Mouse (Mus musculus) hindbrain, embryonic 12.5 days (tissue): ENCODE measurements at regions not wholly inside any gene's neighbourhood (a gene's known extent, or its start where the extent isn't known, plus 50 kb on each side); places are given as distances from the start of the nearest gene placed in this dataset.
A peak's percentile ranks its signal among the peaks of the same experiment; 100 is the strongest.
"Not testable (repeated sequence)": the region's sequence is repeated elsewhere in the genome, so short reads cannot be mapped to it uniquely, and the experiment has no call there.

Source experiments
- ATAC-seq: fragments of 200-750 bp; cut with Nextera tagmentation; 2 replicates; pipeline ENCODE4 v1.8.0; 2017; ENCODE audit warnings: moderate TSS enrichment; ENCODE audit not compliant: low FRiP score
- H3K27ac ChIP-seq: fragments of 300-500 bp; sonication (generic); 2 replicates; pipeline ENCODE4 v1.5.1; 2016; ENCODE audit warnings: mild to moderate bottlenecking
- H3K27me3 ChIP-seq: fragments of 300-500 bp; sonication (generic); 2 replicates; pipeline ENCODE4 v1.6.1; 2016; ENCODE audit warnings: mild to moderate bottlenecking
- H3K36me3 ChIP-seq: fragments of 300-500 bp; sonication (generic); 2 replicates; pipeline ENCODE4 v1.6.1; 2016; ENCODE audit warnings: mild to moderate bottlenecking
- H3K4me1 ChIP-seq: fragments of 300-500 bp; sonication (generic); 2 replicates; pipeline ENCODE4 v1.6.1; 2016
- H3K4me2 ChIP-seq: fragments of 300-500 bp; sonication (generic); replicated peaks from 2 replicates; pipeline ENCODE4 v1.6.1; 2016; ENCODE audit warnings: mild to moderate bottlenecking
- H3K4me3 ChIP-seq: fragments of 300-500 bp; sonication (generic); 2 replicates; pipeline ENCODE4 v1.5.1; 2016; ENCODE audit warnings: mild to moderate bottlenecking
- H3K9ac ChIP-seq: fragments of 300-500 bp; sonication (generic); 2 replicates; pipeline ENCODE4 v1.6.1; 2016; ENCODE audit warnings: mild to moderate bottlenecking, moderate library complexity
- H3K9me3 ChIP-seq: fragments of 300-500 bp; sonication (generic); replicated peaks from 2 replicates; pipeline ENCODE4 v1.6.1; 2016; ENCODE audit warnings: mild to moderate bottlenecking
- WGBS: fragments of 180-500 bp; shearing (Covaris S2); methylation state at CpG from one replicate; pipeline ENCODE4 v1.1.7; 2016; 5-methylcytosine and 5-hydroxymethylcytosine counted together

DNA sequence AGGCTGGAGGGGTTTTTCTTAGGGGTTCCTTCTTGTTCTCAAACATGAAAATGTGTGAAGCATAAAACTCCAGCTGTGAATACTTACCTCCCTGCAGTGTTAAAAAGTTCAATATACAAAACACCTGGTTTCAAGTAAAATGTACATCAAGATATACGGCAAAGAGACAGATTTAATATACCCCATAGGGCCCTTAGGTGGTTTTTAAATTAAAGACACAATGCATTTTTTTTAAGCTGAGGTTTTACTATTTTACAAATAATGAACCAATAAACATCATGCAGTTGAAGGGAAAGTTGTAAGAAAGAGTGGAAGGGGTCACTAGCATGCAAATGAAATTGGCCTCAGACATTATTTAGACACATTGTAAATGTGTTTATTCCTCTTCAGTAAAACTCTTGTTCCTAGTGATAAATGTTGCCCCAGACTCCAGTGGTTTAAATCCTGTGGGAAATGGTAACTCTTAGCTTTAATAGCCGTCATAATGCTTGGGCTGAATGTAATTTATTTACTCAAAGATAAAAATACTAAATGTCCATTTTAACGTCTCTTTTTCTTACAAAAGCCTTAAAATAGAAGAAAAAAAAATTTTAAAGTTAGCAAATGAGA is 1337.9 kb downstream of the Efnb2 start:
- peak overlapping the region; percentile 18; the same call in 1 of the 2 replicates for H3K27ac ChIP-seq
- no peak for ATAC-seq
- 42% methylated on average over 3 of the region's 3 CpGs for WGBS

DNA sequence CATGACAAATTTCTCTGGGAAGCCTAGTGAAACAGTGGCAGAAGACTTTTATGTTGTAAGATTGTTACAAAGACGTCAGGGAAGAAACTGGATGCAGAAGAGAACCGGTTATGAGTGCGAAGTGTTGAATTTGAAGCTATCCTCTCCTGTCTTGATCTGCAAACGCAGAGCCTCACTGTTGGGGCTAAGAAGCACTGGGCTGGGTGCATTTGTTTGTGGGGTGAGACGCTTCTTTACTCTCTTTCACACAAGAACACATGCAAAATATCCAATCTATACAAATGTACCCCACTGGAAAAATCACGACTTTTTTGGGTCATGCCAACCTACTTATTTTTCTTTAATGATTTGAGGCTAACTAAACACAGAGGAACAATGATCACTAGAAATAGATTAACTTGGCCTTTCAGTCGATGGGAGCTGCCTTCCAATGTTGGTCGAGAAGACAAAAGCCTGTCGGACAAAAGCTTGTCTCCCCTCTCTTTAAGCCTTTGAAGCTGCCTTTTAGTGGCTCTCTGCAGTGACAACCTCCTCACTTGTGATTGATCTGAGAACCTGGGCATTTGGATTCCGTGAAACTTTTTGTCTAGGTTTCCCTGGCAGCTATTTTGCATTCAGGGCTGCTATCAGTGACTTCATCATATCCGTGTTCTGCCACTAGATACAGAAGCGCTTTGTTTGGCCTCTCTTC is 1338.5 kb downstream of the Efnb2 start:
- Histone ChIP-seq H3K27ac (peak overlapping the region; percentile 66), H3K4me3 (no peak overlapping the region), H3K9me3 (no peaks in the 10 kb centered on the region), H3K36me3 (no peaks in the 10 kb centered on the region), H3K27me3 (no peaks in the 10 kb centered on the region), H3K4me2 (no peak overlapping the region), H3K9ac (no peak overlapping the region), H3K4me1 (peaks cover 3% of the 10 kb centered on the region; the same call in 1 of the 2 replicates)
- WGBS: 23% methylated on average over 12 of the region's 12 CpGs
- ATAC-seq: peak; percentile 73

More for the DNA sequence above, 1337.9 kb downstream of the Efnb2 start:
- H3K9me3 ChIP-seq: no peaks in the 10 kb centered on the region
- peaks cover 3% of the 10 kb centered on the region; the same call in 1 of the 2 replicates for H3K4me1 ChIP-seq
- no peak overlapping the region for H3K4me3 ChIP-seq
- H3K27me3 ChIP-seq: no peaks in the 10 kb centered on the region
- no peak overlapping the region for H3K4me2 ChIP-seq
- H3K9ac ChIP-seq: no peak overlapping the region
- no peaks in the 10 kb centered on the region for H3K36me3 ChIP-seq

- H3K9me3 ChIP-seq: no peaks in the 10 kb centered on the region
- no peak overlapping the region for H3K4me2 ChIP-seq
- ATAC-seq: no peak
- 82% methylated on average over 4 of the region's 4 CpGs for WGBS
- no peak overlapping the region for H3K4me3 ChIP-seq
- no peaks in the 10 kb centered on the region for H3K4me1 ChIP-seq
- H3K27ac ChIP-seq: no peak overlapping the region
- H3K36me3 ChIP-seq: no peaks in the 10 kb centered on the region
- no peaks in the 10 kb centered on the region for H3K27me3 ChIP-seq
- H3K9ac ChIP-seq: no peak overlapping the region
These were observed 1344.2 kb downstream of the Efnb2 start for GRCm38 (mm10) chr8:7316806-7317355.

DNA sequence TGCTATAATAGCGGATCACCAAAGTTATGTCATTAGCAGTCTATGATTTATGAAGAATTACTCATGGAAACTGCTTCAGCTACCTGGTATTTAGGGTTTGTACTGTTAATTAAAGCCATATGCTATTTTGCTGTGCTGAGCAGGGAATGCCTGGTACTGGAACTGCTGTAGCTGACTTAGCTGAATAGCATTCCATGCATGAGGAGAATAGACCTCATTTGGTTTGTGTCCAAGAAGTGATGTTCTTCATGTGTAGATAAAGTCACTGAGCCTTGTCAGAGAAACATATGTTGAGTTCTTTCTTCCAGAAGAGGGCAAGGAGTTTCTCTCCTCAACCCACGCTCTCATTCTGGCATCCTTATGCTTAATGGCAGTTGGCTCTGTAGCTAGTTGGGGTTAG is 1351.8 kb downstream of the Efnb2 start:
- H3K9me3 ChIP-seq: no peaks in the 10 kb centered on the region
- H3K27ac ChIP-seq: no peak overlapping the region
- no peaks in the 10 kb centered on the region for H3K27me3 ChIP-seq
- H3K4me1 ChIP-seq: no peaks in the 10 kb centered on the region
- 90% methylated on average over 2 of the region's 2 CpGs for WGBS
- ATAC-seq: no peak
- no peaks in the 10 kb centered on the region for H3K36me3 ChIP-seq
- H3K4me2 ChIP-seq: no peak overlapping the region
- no peak overlapping the region for H3K9ac ChIP-seq
- no peak overlapping the region for H3K4me3 ChIP-seq

DNA sequence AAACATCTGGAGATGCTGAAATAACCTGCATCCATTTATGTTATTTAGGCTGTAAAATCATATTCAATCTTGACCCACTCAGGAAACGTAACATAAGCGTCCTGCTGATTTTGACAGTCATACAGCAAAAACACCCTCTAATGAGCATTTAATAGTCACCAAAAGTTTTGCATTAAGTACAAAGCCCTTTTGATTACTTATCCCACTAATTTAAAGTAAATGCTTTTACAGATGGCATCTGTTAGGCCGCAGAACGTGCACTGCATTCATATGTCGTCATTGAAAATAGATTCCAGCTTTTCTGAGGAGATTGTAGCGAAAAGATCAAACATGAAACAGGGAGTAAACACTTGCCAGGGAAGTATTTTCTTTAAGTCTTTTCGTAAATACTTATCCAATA is 1371.7 kb downstream of the Efnb2 start:
- no peak overlapping the region for H3K4me3 ChIP-seq
- WGBS: 68% methylated on average over 7 of the region's 7 CpGs
- no peak for ATAC-seq

DNA sequence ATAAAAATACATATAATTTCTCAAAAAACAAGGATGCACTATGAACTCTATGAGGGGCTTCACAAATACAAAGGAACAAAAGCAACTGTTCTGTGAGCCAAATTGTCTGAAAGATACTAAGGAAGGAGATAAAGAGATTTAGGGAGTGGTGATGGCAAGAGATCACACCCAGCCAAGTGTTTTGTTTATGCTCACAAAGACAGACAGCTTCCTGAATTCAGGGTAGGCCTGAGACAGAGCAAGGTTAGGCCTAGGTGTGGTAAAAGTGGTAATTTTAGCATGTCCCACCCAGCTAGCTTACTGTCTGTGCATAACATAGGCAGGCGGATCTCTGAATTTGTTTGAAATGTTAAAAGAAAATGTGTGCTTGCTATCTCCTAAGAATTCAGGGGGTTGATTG is 1374.5 kb downstream of the Efnb2 start:
- no peak overlapping the region for H3K27ac ChIP-seq
- no peaks in the 10 kb centered on the region for H3K27me3 ChIP-seq
- H3K4me1 ChIP-seq: no peaks in the 10 kb centered on the region
- H3K36me3 ChIP-seq: no peaks in the 10 kb centered on the region
- no peak overlapping the region for H3K4me2 ChIP-seq
- no peak overlapping the region for H3K9ac ChIP-seq
- H3K4me3 ChIP-seq: no peak overlapping the region
- 93% methylated on average over 1 of the region's 1 CpGs for WGBS
- H3K9me3 ChIP-seq: no peaks in the 10 kb centered on the region
- ATAC-seq: no peak

More for the DNA sequence above, 1371.7 kb downstream of the Efnb2 start:
- Histone ChIP-seq H3K9ac (no peak overlapping the region), H3K27me3 (no peaks in the 10 kb centered on the region), H3K4me2 (no peak overlapping the region), H3K4me1 (no peaks in the 10 kb centered on the region), H3K36me3 (no peaks in the 10 kb centered on the region), H3K9me3 (no peaks in the 10 kb centered on the region), H3K27ac (no peak overlapping the region)

GRCm38 (mm10) chr8:7267406-7267805 is 1393.6 kb downstream of the Efnb2 start:
- H3K4me1 ChIP-seq: no peaks in the 10 kb centered on the region
- no peak overlapping the region for H3K9ac ChIP-seq
- H3K27me3 ChIP-seq: no peaks in the 10 kb centered on the region
- no peaks in the 10 kb centered on the region for H3K36me3 ChIP-seq
- H3K4me3 ChIP-seq: no peak overlapping the region
- H3K9me3 ChIP-seq: no peaks in the 10 kb centered on the region
- no peak overlapping the region for H3K4me2 ChIP-seq
- ATAC-seq: no peak
- H3K27ac ChIP-seq: no peak overlapping the region
- 66% methylated on average over 3 of the region's 3 CpGs for WGBS

GRCm38 (mm10) chr8:7254336-7254735 is 1406.7 kb downstream of the Efnb2 start:
- WGBS: 90% methylated on average over 9 of the region's 9 CpGs
- not testable (repeated sequence) for ATAC-seq, H3K9ac ChIP-seq

GRCm38 (mm10) chr8:7240321-7240720 is 1420.7 kb downstream of the Efnb2 start:
- H3K9me3 ChIP-seq: no peaks in the 10 kb centered on the region
- no peak overlapping the region for H3K27ac ChIP-seq
- ATAC-seq: no peak
- 93% methylated on average over 1 of the region's 1 CpGs for WGBS
- H3K36me3 ChIP-seq: no peaks in the 10 kb centered on the region
- no peak overlapping the region for H3K4me3 ChIP-seq
- no peak overlapping the region for H3K4me2 ChIP-seq
- no peaks in the 10 kb centered on the region for H3K27me3 ChIP-seq
- H3K4me1 ChIP-seq: no peaks in the 10 kb centered on the region
- H3K9ac ChIP-seq: no peak overlapping the region

More at GRCm38 (mm10) chr8:7254336-7254735, 1406.7 kb downstream of the Efnb2 start:
- H3K27me3 ChIP-seq, H3K4me1 ChIP-seq, H3K4me3 ChIP-seq, H3K9me3 ChIP-seq, H3K4me2 ChIP-seq, H3K36me3 ChIP-seq, H3K27ac ChIP-seq: not testable (repeated sequence)

DNA sequence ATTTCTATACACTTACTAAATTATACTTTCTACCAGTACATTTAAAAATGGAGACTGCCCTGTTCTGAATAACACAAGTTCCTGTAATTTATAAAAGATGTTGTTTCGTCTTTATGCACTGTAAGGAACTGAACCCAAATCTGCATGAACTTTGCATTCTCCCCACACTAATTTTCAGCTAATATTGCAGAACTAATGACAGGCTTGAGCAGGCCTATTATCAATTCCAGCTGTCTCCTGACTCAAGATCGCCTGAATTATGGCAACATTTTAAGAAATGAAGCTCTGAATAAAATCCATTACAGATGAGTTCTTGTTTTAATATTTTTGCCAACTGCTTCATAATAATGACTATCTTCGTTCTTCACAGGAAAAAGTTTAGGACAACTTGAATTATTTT is 1427.0 kb downstream of the Efnb2 start:
- Histone ChIP-seq H3K4me3 (no peak overlapping the region), H3K4me1 (no peaks in the 10 kb centered on the region), H3K36me3 (no peaks in the 10 kb centered on the region), H3K9ac (no peak overlapping the region), H3K4me2 (no peak overlapping the region), H3K27me3 (no peaks in the 10 kb centered on the region), H3K9me3 (no peaks in the 10 kb centered on the region), H3K27ac (no peak overlapping the region)
- 71% methylated on average over 3 of the region's 3 CpGs for WGBS
- ATAC-seq: no peak

GRCm38 (mm10) chr8:7219300-7219699 is 1441.7 kb downstream of the Efnb2 start:
- H3K9me3 ChIP-seq: no peaks in the 10 kb centered on the region
- no peak overlapping the region for H3K27ac ChIP-seq
- 82% methylated on average over 3 of the region's 3 CpGs for WGBS
- H3K27me3 ChIP-seq: no peaks in the 10 kb centered on the region
- H3K4me1 ChIP-seq: no peaks in the 10 kb centered on the region
- no peaks in the 10 kb centered on the region for H3K36me3 ChIP-seq
- H3K9ac ChIP-seq: no peak overlapping the region
- no peak overlapping the region for H3K4me2 ChIP-seq
- ATAC-seq: no peak
- H3K4me3 ChIP-seq: no peak overlapping the region

- H3K36me3 ChIP-seq: no peaks in the 10 kb centered on the region
- no peak for ATAC-seq
- 49% methylated on average over 3 of the region's 3 CpGs for WGBS
- H3K4me3 ChIP-seq: no peak overlapping the region
- no peaks in the 10 kb centered on the region for H3K9me3 ChIP-seq
- H3K9ac ChIP-seq: no peak overlapping the region
- H3K4me1 ChIP-seq: no peaks in the 10 kb centered on the region
- no peaks in the 10 kb centered on the region for H3K27me3 ChIP-seq
- H3K27ac ChIP-seq: no peak overlapping the region
- H3K4me2 ChIP-seq: no peak overlapping the region
These were observed 1453.9 kb downstream of the Efnb2 start for GRCm38 (mm10) chr8:7207178-7207577.

DNA sequence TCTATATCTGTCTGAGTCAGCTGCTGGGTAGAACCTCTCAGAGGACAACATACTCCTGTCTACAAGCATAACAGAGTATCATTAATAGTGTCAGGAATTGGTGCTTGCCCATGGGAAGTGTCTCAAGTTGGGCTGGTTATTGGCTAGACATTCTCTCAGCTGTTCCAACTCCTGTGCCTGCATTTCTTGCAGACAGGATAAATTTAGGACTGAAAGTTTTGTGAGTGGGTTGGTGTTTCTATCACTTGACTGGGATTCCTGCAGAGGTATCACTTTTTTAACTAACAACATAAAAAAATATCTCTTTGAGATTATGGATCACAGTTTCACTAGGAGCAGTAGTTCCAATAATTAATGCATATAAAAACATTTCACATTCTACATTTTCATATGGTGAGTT is 1454.4 kb downstream of the Efnb2 start:
- Histone ChIP-seq H3K4me3 (no peak overlapping the region), H3K27me3 (no peaks in the 10 kb centered on the region), H3K9me3 (no peaks in the 10 kb centered on the region), H3K9ac (no peak overlapping the region), H3K27ac (no peak overlapping the region), H3K4me1 (no peaks in the 10 kb centered on the region), H3K4me2 (no peak overlapping the region), H3K36me3 (no peaks in the 10 kb centered on the region)
- ATAC-seq: no peak
